Mouse (Mus musculus) adrenal gland, postnatal 25 days (tissue): Measurements from ENCODE around the gene Catip. TPM values are rescaled to one million over a fixed set of nuclear protein-coding genes. Genes with fewer than 3 reads are reported as not detected.
A peak's percentile ranks its signal among the peaks of the same experiment; 100 is the strongest.
"Not testable (repeated sequence)": the region's sequence is repeated elsewhere in the genome, so short reads cannot be mapped to it uniquely, and the experiment has no call there.

ENCODE experiments used
- DNase-seq: peaks from one replicate; pipeline ENCODE4 v3.0.0; 2021; ENCODE audit warnings: mixed read lengths
- long read RNA-seq: library from polyadenylated mRNA; stranded (forward); transcript quantifications from one replicate; pipeline ENCODE4 v2.0.0, GENCODE M21; 2021
- total RNA-seq: library from RNA; stranded (reverse); gene quantifications from 2 replicates; pipeline ENCODE4 v1.2.3, GENCODE M21; 2021

Catip gene
- total RNA-seq: 0.67 TPM in 2 replicates
- long read RNA-seq: 0 reads

GRCm38 (mm10) chr1:74361812-74362211 is at the start of gene Catip:
Gene Catip, plus strand, starts transcription at chr1:74362108.
- DNase-seq: peak; percentile 42

GRCm38 (mm10) chr1:74313049-74313692 is 48.7 kb upstream of the Catip start:
- DNase-seq: no peak

GRCm38 (mm10) chr1:74314796-74315195 is 47.1 kb upstream of the Catip start:
- no peak for DNase-seq

GRCm38 (mm10) chr1:74316114-74316827 is 45.6 kb upstream of the Catip start:
- DNase-seq: no peak

- no peak for DNase-seq
These were observed 43.2 kb upstream of the Catip start for GRCm38 (mm10) chr1:74318711-74319110.

DNA sequence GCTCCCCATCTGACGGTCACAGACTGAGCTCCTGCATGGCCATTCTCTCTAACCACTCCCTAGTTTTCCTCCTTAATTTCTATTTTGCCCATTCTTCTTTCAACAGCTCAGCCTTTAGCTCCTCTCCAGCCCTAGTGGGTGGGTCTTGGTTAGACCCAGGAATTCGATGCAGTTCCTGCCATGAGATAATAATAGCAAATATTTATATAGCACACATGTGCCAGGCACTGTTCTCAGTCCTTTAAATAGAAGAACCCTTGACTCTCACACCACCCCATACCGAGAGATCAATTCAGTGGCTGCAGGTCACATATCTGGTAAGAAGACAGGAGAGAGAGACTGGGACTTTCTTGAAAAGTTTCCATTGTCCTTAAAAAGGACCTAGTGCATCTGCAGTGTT is 40.5 kb upstream of the Catip start:
- DNase-seq: no peak

GRCm38 (mm10) chr1:74326916-74327315 is 35.0 kb upstream of the Catip start:
- DNase-seq: not testable (repeated sequence)

GRCm38 (mm10) chr1:74329899-74330431 is 31.9 kb upstream of the Catip start:
- DNase-seq: no peak

DNA sequence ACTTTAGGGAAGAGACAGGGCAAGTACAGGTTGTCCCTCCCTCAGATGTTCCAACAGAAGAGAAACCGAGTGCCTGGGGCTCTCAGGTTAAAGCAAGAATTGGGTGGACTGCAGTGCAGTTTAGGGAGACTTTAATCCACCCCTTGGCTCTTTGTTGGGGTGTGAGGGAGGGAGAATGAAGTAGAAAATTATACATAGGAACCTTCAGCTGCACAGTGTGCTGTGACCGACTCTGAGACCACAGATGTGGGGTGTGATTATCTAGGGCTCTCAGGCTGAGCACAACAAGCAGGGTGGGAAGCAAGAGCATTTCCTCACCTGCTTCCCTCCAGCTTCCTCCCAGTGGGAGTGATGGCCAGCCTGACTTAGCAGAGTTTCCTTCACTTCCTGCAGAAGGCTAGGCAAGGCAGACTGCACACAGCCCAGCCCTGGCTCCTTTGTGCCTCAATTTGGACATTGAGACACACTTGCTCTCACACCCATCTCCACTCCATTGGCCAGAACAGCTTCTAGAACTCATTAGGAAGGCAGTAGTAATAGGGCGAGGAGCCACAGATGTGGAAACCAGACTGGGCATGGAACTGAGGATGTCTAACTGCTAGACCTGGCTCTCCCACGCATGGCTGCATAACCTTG is 30.7 kb upstream of the Catip start:
- no peak for DNase-seq

DNA sequence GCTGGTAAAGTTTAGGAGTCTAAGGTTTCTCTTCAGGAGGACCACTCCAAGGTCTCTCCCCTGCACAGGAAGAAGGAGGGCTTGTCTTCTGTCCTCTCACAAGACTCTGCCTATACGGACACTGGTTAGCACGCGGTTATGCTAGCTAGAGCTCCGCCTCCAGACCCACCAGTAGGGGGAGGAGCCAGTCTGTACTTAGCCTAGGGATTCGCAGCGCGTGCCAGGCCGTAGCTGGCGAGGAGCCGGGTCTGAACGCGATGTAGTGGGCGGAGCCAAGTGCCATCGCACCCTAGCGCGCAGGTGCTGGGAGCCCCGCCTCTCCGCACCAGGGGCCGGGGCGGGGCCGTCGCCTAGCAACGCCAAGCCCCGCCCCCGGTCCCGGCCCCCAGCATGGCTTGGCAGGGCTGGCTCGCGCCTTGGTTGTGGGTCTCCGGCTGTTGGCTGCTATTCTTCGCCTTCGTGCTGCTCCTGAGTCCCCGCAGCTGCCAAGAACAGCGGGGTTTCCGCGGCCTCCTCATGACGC is 29.6 kb upstream of the Catip start:
- DNase-seq: peak; percentile 98

- no peak for DNase-seq
These were observed 29.0 kb upstream of the Catip start for GRCm38 (mm10) chr1:74332930-74333329.

GRCm38 (mm10) chr1:74334607-74335006 is 27.3 kb upstream of the Catip start:
- DNase-seq: no peak

GRCm38 (mm10) chr1:74335033-74335432 is 26.9 kb upstream of the Catip start:
- DNase-seq: no peak

- no peak for DNase-seq
These were observed 26.3 kb upstream of the Catip start for GRCm38 (mm10) chr1:74335436-74336170.

- no peak for DNase-seq
These were observed 24.6 kb upstream of the Catip start for GRCm38 (mm10) chr1:74337241-74337771.

DNA sequence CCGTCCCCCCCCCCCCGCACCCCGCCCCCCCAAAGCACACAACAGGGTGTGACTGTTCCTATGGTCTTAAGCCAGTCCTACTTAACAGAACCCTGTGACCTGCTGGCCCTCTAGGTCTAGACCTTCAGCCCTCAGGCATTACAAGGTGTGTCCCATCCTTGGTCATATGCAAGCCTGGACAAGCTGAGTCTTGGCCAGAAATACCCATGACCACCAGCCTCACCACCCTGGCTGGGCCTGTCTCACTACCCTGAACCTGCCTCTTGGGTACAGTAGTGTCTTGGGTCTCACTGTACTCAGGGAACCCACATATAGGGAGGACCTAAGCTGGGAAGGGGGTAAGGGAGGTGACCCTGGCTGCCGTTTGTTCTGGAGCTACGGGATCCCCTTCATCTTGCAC is 23.9 kb upstream of the Catip start:
- no peak for DNase-seq

GRCm38 (mm10) chr1:74338626-74339025 is 23.3 kb upstream of the Catip start:
- no peak for DNase-seq

- no peak for DNase-seq
These were observed 22.0 kb upstream of the Catip start for GRCm38 (mm10) chr1:74339917-74340316.

- peak; percentile 81 for DNase-seq
These were observed 21.5 kb upstream of the Catip start for GRCm38 (mm10) chr1:74340361-74340764.

DNA sequence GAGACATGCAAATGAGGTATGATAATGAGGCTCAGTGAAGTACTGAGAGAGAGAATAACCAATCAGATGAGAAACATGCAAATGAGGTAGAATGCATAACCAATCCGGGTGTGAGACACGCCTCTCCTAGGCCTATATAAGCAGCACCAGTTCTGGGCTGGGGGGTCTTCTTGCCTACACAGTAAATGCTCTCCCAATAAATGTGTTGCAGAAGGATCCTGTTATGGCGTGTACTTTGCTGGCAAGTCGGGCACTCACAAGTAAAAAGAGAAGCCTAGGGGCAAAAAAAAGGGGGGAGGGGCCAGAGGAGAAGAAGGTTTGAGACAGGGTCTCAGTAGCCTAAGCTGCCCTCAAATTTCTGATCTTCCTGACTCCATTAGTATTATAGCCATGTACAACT is 20.9 kb upstream of the Catip start:
- not testable (repeated sequence) for DNase-seq

DNA sequence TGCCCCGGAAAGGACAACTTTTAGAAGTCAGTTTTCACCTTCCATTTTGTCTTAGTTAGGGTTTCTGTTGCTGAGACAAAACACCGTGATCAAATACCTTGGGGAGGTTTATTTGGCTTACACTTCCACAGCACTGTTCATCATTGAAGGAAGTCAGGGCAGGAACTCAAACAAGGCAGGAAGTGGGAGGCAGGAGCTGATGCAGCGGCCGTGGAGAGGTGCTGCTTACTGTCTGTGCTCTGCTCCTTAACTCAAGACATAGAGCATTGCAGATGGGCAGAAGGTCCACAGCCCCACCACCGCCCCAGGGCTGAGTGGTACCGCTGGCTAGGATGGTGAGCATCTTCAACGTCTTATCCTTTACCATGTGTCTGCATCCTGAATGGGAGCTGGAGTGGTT is 20.0 kb upstream of the Catip start:
- DNase-seq: no peak

DNA sequence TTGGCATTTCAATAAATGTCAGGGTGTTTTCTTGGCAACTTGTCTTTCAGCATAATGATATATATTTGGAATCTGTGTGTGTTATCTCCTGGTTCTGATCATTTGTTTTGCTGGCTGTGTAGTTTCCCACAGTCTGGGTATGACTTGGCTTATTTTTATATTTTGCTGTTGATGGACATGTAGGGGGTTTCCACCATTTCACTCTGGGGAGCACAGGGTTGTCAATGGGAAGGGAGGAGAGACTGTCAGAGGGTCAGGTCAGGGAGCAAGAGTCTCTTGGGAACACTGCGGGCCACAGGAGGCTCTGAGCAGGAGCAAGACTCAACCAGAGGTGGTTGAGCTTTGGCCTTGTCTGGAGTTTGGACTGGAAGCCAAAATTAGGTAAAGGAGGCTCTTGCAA is 19.6 kb upstream of the Catip start:
- no peak for DNase-seq
